Mouse (Mus musculus): ENCODE measurements around the gene Higd1c. TPM values are rescaled to one million over a fixed set of nuclear protein-coding genes. Genes with fewer than 3 reads are reported as not detected.
"Not testable (repeated sequence)": the region's sequence is repeated elsewhere in the genome, so short reads cannot be mapped to it uniquely, and the experiment has no call there.

Higd1c gene
- polyA plus RNA-seq, 1 experiment from 2014 or later, result not detected

DNA sequence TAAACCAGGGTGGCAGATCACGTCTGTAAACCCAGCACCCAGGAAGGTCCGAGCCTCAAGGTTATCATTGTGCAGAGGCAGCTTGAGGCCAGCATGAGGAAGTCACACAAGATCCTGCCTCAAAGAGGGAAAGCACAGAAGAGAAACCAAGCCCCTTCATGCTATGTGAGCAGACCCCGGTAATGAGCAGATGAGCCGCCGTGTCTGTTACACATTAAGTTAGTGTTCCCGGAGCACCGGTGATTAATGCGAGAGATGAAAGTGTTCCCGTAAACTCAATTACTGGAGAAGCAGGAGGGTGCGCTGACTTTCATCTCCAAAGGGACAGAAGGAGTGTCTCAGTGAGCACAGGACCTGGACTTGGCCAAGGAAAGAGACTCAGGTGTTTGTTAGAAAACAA lies 35.0 kb upstream of the Higd1c start:
- not testable (repeated sequence) for H3K4me3 ChIP-seq (ENCODE audit: low read depth, low read length); H3K4me2 ChIP-seq (ENCODE audit: low read depth, low read length); H3K4me1 ChIP-seq (ENCODE audit: control insufficient read depth, insufficient read depth, low read length); ATAC-seq (replicated peaks; ENCODE audit: insufficient number of reproducible peaks, low FRiP score, low TSS enrichment, low read depth); H3K9ac ChIP-seq (replicated peaks; ENCODE audit: low read length); H3K27ac ChIP-seq (replicated peaks; ENCODE audit: low read depth, low read length); H3K36me3 ChIP-seq (replicated peaks; ENCODE audit: control insufficient read depth, insufficient read depth, low read depth, low read length); H3K9me3 ChIP-seq (replicated peaks; ENCODE audit: control insufficient read depth, low read length); DNase-seq (ENCODE audit: low spot score); H3K27me3 ChIP-seq (ENCODE audit: control insufficient read depth, insufficient read depth, low read length)
- 47% methylated on average over 10 of the region's 10 CpGs for WGBS

DNA sequence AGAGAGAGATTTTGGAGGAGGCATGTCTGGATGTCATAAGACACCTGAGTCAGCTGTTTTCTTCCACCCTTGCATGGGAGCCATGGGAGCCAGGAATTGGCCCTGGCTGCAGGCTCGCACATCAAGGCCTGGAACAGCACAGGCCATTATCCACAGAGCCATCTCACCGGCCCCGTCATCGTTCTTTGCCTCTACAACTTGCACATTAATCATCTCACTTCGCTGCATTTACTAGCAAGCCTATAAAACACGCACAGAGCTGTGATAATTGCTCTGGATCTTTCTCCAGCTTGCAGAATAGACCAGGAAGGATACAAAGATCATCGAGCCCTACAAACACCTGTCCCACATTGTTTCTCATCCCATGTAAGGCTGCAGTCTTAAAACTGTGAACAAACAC lies 33.6 kb upstream of the Higd1c start:
- Histone ChIP-seq H3K27me3 (ENCODE audit: control insufficient read depth, insufficient read depth, low read length) (no peaks in the 10 kb centered on the region), H3K9ac (replicated peaks; ENCODE audit: low read length) (no peak overlapping the region), H3K4me2 (ENCODE audit: low read depth, low read length) (no peak overlapping the region), H3K36me3 (replicated peaks; ENCODE audit: control insufficient read depth, insufficient read depth, low read depth, low read length) (no peaks in the 10 kb centered on the region), H3K4me3 (ENCODE audit: low read depth, low read length) (no peak overlapping the region), H3K27ac (replicated peaks; ENCODE audit: low read depth, low read length) (no peak overlapping the region), H3K4me1 (ENCODE audit: control insufficient read depth, insufficient read depth, low read length) (no peaks in the 10 kb centered on the region), H3K9me3 (replicated peaks; ENCODE audit: control insufficient read depth, low read length) (no peaks in the 10 kb centered on the region)
- 89% methylated on average over 7 of the region's 7 CpGs for WGBS
- ATAC-seq (replicated peaks; ENCODE audit: insufficient number of reproducible peaks, low FRiP score, low TSS enrichment, low read depth) (no peak), DNase-seq (ENCODE audit: low spot score) (no peak)

DNA sequence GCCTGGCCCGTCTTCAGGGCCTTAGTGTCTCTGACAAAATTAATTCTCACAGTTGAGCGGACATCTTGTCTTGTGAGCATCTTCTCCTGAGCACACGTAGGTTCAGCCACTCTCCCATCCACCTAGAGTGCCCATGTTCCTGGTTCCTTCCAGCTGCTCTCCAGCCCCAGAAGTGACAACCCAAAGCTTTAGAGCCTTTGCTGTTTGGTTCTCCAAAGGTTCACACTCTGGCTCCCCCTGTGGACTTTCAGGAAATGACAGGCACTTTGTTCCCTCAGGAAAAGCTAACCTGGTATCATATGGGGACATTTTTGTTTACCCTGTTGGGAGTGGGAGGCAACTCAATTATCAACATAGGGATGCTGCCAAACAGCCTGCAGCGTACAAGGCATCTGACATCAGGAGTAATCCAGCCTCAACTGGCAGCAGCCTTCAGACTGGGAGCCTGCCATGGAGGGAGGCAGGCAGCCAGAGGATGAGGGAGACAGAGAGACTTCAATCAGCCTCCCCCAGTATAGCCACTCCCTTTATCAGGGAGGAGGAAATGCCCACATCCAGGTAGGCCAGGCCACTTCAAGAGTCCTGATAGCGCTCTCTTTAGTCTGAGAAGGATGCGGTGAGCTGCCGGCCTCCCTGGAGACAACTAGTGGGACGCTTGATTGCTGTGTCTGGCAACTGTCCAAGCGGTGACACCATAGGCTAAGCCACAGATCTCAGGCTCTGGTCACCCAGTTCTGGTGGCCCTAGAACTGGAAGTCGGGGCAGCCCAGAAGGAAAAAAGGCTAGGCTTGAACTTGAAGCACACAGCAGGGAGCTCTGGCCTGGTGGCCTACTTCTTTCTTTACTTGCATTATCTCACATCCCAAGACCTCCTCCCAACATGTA lies 32.0 kb upstream of the Higd1c start:
- not testable (repeated sequence) for DNase-seq (ENCODE audit: low spot score); H3K9ac ChIP-seq (replicated peaks; ENCODE audit: low read length); H3K4me1 ChIP-seq (ENCODE audit: control insufficient read depth, insufficient read depth, low read length); H3K4me2 ChIP-seq (ENCODE audit: low read depth, low read length); H3K9me3 ChIP-seq (replicated peaks; ENCODE audit: control insufficient read depth, low read length); H3K4me3 ChIP-seq (ENCODE audit: low read depth, low read length); ATAC-seq (replicated peaks; ENCODE audit: insufficient number of reproducible peaks, low FRiP score, low TSS enrichment, low read depth); H3K36me3 ChIP-seq (replicated peaks; ENCODE audit: control insufficient read depth, insufficient read depth, low read depth, low read length); H3K27ac ChIP-seq (replicated peaks; ENCODE audit: low read depth, low read length); H3K27me3 ChIP-seq (ENCODE audit: control insufficient read depth, insufficient read depth, low read length)
- WGBS, result 50% methylated on average over 2 of the region's 10 CpGs

DNA sequence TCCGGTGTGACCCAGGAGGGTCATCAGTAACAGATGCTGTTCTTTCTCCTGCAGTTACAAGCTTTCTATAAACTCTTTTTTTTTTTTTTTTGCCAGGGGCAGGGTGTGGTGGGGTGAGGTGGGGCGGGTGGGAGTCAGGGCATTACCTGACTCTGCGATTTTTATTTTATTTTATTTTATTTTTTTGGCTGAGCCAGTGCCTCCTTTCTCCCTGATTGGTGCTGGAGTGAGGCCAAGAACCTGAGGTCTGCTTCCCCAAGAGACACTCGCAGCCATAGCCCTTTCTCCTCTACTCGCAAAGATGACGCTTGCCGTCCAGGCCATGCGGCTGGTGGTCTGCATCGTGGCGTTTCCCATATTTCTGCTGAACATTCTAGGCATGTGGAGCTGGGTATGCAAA lies 29.7 kb upstream of the Higd1c start, which contains the start of gene Mettl7a3:
TSS of gene Mettl7a3 (plus strand) at position 301 of the 400 bp plus-strand sequence.
- no peak for DNase-seq (ENCODE audit: low spot score)
- no peak within 1 kb of the TSS for H3K9ac ChIP-seq (replicated peaks; ENCODE audit: low read length)
- H3K27me3 ChIP-seq (ENCODE audit: control insufficient read depth, insufficient read depth, low read length), result no peaks in the 10 kb centered on the region
- no peak within 1 kb of the TSS for H3K4me3 ChIP-seq (ENCODE audit: low read depth, low read length)
- no peak for ATAC-seq (replicated peaks; ENCODE audit: insufficient number of reproducible peaks, low FRiP score, low TSS enrichment, low read depth)
- WGBS, result 75% methylated on average over 10 of the region's 10 CpGs
- H3K4me1 ChIP-seq (ENCODE audit: control insufficient read depth, insufficient read depth, low read length), result no peaks in the 10 kb centered on the region
- H3K36me3 ChIP-seq (replicated peaks; ENCODE audit: control insufficient read depth, insufficient read depth, low read depth, low read length), result no peaks in the 10 kb centered on the region
- no peak within 1 kb of the TSS for H3K4me2 ChIP-seq (ENCODE audit: low read depth, low read length)
- H3K27ac ChIP-seq (replicated peaks; ENCODE audit: low read depth, low read length), result no peak within 1 kb of the TSS
- H3K9me3 ChIP-seq (replicated peaks; ENCODE audit: control insufficient read depth, low read length), result no peaks in the 10 kb centered on the region

DNA sequence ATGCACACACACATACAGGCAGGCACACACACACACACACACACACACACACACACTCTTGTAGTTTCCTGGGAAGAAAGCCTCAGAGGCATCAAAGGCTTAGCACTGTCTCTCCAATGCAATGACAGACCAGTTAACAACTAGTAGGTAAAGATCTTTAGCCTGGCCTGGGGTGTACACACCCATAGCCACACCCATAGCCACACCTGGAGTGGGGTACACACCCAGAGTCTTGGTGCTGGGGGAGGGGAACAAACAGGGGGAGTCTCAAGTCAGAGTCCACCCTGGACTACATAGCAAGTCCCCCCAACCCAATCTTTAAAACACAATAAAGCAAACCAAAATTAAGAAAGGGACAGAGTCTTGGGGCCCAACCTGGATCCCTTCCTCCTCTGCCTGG lies 27.0 kb upstream of the Higd1c start:
- not testable (repeated sequence) for DNase-seq (ENCODE audit: low spot score); H3K27ac ChIP-seq (replicated peaks; ENCODE audit: low read depth, low read length); H3K27me3 ChIP-seq (ENCODE audit: control insufficient read depth, insufficient read depth, low read length); H3K4me1 ChIP-seq (ENCODE audit: control insufficient read depth, insufficient read depth, low read length); H3K9me3 ChIP-seq (replicated peaks; ENCODE audit: control insufficient read depth, low read length); H3K4me3 ChIP-seq (ENCODE audit: low read depth, low read length); H3K9ac ChIP-seq (replicated peaks; ENCODE audit: low read length); H3K4me2 ChIP-seq (ENCODE audit: low read depth, low read length); H3K36me3 ChIP-seq (replicated peaks; ENCODE audit: control insufficient read depth, insufficient read depth, low read depth, low read length); ATAC-seq (replicated peaks; ENCODE audit: insufficient number of reproducible peaks, low FRiP score, low TSS enrichment, low read depth)

DNA sequence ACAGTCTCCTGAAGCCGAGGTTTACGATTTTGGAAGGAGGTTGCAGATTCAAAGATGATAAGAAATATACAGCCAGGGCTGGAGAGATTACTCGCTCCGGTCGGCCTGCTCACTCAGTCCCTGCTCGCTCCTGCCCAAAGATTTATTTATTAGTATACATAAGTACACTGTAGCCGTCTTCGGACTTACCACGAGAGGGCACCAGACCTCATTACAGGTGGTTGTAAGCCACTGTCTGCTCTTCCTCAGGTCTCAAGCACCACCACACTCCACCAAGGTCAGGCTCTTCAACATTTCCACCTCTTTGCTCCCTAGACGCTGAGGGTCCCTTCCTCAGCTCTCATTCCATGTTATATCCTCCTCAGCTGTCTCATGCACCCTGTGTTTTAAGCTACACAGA lies 26.5 kb upstream of the Higd1c start:
- not testable (repeated sequence) for H3K4me3 ChIP-seq (ENCODE audit: low read depth, low read length); H3K9me3 ChIP-seq (replicated peaks; ENCODE audit: control insufficient read depth, low read length); H3K9ac ChIP-seq (replicated peaks; ENCODE audit: low read length); H3K36me3 ChIP-seq (replicated peaks; ENCODE audit: control insufficient read depth, insufficient read depth, low read depth, low read length); H3K27me3 ChIP-seq (ENCODE audit: control insufficient read depth, insufficient read depth, low read length); H3K4me2 ChIP-seq (ENCODE audit: low read depth, low read length); H3K4me1 ChIP-seq (ENCODE audit: control insufficient read depth, insufficient read depth, low read length); H3K27ac ChIP-seq (replicated peaks; ENCODE audit: low read depth, low read length)
- 30% methylated on average over 7 of the region's 10 CpGs for WGBS
- DNase-seq (ENCODE audit: low spot score) (peak; percentile 62), ATAC-seq (replicated peaks; ENCODE audit: insufficient number of reproducible peaks, low FRiP score, low TSS enrichment, low read depth) (0 out of 2 replicates have a peak, but pooled peaks have one; percentile 27)

DNA sequence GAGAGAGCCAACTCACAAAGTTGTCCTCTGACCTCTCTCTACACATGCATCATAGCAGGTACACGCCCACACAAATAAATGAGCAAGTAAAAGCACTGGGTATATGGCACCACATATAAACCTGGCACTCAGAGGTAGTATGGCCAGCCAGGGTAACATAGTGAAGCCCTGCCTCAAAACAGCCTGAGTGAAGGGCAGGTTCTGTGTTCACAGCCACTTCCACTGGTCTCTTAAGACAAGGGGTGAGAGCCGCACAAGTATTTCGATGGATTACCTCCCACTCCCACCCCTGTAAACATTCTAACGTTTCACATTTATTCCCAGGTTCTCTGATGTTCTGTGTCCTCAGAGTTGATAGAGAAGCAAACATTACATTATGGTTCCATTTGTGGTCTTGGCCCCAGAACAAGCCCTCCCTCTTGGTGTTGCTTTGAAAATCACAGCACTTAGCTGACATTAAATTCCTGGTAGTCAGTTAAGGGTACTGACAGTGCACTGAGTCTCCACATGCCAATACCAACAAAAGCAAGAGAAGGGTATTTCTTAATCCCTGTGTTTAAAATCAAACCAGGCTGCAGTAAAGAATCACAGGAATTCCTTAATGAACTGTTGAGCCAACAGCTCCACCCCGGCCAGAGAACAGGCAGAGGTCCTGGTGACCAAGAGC lies 22.9 kb upstream of the Higd1c start:
- H3K4me1 ChIP-seq (ENCODE audit: control insufficient read depth, insufficient read depth, low read length); ATAC-seq (replicated peaks; ENCODE audit: insufficient number of reproducible peaks, low FRiP score, low TSS enrichment, low read depth); H3K27ac ChIP-seq (replicated peaks; ENCODE audit: low read depth, low read length); H3K27me3 ChIP-seq (ENCODE audit: control insufficient read depth, insufficient read depth, low read length); H3K4me3 ChIP-seq (ENCODE audit: low read depth, low read length); H3K4me2 ChIP-seq (ENCODE audit: low read depth, low read length); H3K36me3 ChIP-seq (replicated peaks; ENCODE audit: control insufficient read depth, insufficient read depth, low read depth, low read length); H3K9me3 ChIP-seq (replicated peaks; ENCODE audit: control insufficient read depth, low read length); H3K9ac ChIP-seq (replicated peaks; ENCODE audit: low read length); DNase-seq (ENCODE audit: low spot score): not testable (repeated sequence)
- 77% methylated on average over 4 of the region's 5 CpGs for WGBS

DNA sequence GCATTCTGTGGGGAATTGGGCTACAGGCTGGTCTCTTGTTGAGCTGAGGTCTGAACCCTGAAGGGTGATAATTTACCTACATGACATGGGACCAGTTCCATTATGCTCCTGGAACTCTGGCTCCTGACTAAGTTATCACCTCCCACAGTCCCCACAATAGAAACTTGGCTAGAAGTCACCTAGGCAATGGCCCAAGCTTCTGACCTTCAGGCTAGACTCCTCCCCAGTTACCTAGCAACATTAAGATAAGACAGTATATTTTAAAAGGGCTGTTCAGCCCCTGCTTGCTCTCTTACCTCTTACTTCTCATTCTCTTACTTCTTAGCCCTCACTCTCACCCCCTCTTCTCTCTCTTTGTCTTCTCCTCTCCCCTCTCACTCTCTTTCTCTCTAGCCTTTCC lies 18.9 kb upstream of the Higd1c start:
- H3K4me1 ChIP-seq (ENCODE audit: control insufficient read depth, insufficient read depth, low read length), result no peaks in the 10 kb centered on the region
- no peak overlapping the region for H3K4me3 ChIP-seq (ENCODE audit: low read depth, low read length)
- H3K4me2 ChIP-seq (ENCODE audit: low read depth, low read length), result no peak overlapping the region
- H3K9ac ChIP-seq (replicated peaks; ENCODE audit: low read length), result no peak overlapping the region
- no peaks in the 10 kb centered on the region for H3K9me3 ChIP-seq (replicated peaks; ENCODE audit: control insufficient read depth, low read length)
- DNase-seq (ENCODE audit: low spot score) (no peak), ATAC-seq (replicated peaks; ENCODE audit: insufficient number of reproducible peaks, low FRiP score, low TSS enrichment, low read depth) (no peak)
- no peak overlapping the region for H3K27ac ChIP-seq (replicated peaks; ENCODE audit: low read depth, low read length)
- H3K36me3 ChIP-seq (replicated peaks; ENCODE audit: control insufficient read depth, insufficient read depth, low read depth, low read length), result no peaks in the 10 kb centered on the region
- H3K27me3 ChIP-seq (ENCODE audit: control insufficient read depth, insufficient read depth, low read length), result no peaks in the 10 kb centered on the region

Data from embryonic facial prominence, embryonic 11.5 days (tissue).